Mouse (Mus musculus) cerebellum, adult 9-11 months (tissue): ENCODE data around the gene Gse1.

Experiments
- DNase-seq: peaks from one replicate; pipeline ENCODE4 v3.0.0; 2022

The Gse1 gene

DNA sequence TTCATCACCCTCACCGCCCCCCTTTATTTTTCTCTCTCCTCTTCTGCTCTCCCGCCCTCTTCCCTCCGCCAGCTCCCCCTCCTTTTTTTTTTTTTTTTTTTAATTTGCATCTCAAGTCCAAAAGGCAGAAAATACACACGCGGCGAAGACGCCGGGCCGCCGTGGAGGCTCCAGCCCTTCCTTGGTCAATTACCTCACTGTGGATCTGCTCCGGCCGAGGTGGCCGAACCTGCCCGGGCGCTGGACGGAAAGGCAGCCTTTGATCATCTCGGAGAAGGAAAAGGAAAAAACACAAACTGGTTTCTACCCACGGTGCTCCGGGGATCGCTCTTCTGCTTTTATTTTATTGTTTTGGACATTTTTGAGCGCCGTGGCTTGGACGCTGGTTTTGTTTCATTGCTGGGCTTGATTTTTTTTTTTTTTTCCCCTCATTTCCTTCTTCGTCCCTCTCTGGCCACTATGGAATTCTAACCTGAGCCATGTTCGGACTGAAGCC is 260.4 kb downstream of the Gse1 start:
- peak; percentile 65 for DNase-seq

DNA sequence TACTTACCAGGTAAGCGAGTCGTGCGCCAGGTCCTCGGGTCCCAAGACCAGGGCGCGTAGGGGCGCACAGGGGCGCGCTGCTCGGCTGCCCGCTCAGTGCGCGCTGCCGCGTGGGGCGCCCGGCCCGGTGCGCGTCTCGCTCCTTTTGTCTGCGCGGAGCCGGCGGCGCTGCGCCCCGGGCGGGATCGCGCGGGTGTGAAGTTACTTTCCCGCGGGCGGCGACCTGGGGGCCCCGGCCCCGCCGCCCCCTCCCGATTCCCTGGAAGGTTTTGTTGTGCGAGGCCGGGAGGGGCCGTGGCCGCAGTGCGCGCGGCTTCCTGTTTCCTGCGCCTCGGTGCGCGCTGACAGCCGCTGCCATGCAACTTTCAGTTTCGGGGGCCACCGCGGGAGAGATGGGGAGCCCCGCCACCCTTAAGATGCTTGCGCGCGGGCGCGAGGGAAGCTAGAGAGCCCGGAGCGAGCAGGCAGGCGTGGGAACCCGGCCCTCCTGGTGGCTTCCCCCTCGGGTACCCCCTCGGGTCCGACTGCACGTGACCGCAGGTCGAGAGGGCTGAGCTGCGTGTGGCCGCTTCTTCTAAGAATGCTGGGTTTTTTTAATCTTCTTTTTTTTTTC is 261.0 kb downstream of the Gse1 start:
- peak; percentile 69 for DNase-seq

DNA sequence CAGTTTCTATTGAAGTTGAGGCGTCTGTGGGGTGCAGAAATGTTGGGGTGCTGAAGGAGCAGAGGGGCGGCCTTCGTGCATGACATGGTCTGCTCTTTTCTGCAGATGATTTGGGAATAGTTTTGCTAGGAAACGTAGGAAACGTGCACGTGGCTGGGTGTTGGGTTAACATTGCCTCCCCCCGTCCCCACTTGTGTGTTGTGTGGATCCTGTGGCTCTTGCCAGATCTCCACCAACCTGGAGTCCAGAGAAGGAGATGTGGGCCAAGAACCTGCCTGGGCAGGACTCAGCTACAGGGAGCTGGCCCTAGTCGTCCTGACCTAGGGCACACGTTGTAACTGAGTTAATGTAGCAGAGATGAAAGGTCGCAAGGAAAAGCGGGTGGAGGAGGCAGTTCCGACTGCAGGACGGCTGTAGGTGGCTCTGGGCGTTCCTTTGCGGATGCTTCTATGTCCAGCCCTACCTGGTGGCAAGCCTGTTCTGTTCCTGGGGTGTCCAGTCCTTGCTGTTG is 261.6 kb downstream of the Gse1 start:
- peak; percentile 72 for DNase-seq

DNA sequence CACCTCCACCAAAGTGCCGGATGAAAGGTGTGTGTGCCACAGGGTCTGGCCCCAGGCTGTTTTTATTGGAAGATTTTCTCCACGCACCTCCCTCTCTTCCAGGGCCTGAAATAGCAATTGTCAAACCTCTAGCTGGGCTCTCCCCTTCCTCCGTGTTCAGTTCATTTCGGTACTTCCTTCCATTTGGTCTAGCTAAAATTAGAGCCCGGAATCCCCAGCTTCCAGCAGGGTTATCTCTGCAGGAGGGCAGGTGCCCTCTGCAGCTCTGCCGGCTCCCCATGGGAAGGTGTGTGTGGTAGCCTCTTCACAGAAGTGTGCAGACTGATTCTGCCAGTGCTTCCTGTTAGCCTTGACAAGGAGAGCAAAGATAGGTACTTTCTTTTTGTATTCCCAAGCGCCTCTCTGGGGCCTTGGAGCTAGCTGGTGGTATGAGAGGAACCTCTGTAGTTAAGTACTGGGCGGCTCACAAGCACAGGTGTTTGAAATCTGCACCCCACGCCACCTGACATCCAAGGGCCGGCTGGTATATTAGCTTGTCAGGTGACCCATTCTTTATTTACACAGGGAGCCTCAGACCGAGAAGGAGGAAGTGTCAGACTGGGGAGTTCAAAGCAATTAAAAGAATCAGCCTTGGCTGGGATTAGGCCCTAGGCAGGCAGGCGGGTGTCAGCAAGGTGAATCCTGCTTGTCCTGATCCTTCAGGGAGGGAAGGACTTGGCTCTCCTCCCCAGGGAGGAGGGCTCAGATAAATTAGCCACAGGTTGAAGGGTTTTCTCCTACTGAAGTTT is 262.3 kb downstream of the Gse1 start:
- peak; percentile 54 for DNase-seq

DNA sequence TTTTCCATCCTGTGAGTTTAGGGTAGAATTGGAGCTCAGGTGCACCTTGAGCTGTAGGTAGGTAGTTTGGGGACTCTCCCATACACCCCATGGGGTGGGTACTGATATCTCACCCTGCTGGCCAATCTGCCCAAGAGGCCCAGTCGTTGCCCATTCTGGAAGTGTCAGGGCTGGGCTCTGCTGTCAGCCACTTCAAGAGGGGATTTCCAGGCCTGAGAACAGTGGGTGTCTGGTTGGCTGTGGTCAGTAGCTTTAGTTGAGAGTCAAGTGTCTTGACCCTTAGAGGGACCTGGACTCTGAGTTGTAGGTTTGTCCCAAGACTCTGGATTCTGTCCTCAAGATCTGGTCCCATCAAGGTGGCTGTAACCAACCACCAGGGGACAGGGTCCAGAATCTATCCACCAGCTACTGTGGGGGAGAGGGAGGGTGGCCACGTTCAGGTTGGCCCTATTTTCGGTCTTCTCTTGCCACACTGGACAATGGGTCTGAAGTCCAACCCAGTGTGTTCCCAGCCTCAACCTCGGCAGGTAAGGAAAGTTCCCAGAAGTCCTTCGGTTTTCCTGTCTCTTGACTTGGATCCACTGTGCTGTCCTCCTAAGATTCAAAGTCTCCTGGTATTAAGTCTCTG is 263.0 kb downstream of the Gse1 start:
- peak; percentile 50 for DNase-seq

DNA sequence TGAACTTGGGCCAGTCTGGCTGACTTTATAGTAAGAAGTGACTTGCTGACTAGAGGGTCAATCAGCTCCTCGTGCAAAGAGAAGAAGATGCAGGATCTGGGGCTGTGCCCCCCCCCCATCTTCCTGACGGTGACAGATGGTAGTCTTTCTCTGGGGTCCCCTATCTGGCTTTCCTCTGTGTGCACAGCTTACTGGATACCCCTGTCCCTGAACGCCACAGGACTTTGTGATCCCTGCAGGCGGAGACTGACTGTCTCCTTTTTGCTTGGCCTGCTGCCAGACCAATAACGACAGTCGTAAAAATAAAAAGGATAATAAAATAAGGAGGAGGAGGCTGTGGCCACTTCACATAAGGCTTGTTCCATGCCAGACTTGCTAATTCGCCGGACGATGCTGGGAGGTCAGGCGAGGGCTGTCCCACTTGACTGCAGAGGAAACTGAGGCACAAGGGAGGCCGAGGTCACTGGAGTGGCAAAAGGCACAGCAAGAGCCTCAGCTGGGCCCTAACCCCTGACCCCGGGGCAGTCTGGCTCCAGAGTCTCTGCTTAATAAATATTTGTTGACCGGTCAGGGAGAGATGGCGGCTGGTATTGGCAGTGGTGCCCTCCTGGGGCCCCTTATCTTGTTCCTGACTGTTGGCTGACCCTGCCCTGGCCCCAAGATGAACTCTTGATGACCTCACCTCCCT is 264.1 kb downstream of the Gse1 start:
- peak; percentile 53 for DNase-seq

DNA sequence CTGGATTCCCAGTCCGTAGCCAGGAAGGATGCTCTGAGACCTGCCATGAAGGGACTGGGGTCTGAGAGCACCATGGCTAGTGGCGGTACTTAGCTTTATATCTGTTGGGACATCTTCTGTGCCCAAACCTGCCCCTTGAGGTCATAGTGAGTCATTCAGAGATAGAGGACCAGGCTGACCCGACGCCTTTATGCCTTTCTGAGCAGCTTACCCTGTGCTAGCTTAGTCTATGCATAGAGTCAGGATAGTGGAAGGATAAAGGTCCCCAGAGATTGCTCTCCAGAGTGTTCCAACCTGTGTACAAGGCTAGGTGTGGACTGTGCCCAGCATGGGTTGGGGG is 264.6 kb downstream of the Gse1 start:
- no peak for DNase-seq

DNA sequence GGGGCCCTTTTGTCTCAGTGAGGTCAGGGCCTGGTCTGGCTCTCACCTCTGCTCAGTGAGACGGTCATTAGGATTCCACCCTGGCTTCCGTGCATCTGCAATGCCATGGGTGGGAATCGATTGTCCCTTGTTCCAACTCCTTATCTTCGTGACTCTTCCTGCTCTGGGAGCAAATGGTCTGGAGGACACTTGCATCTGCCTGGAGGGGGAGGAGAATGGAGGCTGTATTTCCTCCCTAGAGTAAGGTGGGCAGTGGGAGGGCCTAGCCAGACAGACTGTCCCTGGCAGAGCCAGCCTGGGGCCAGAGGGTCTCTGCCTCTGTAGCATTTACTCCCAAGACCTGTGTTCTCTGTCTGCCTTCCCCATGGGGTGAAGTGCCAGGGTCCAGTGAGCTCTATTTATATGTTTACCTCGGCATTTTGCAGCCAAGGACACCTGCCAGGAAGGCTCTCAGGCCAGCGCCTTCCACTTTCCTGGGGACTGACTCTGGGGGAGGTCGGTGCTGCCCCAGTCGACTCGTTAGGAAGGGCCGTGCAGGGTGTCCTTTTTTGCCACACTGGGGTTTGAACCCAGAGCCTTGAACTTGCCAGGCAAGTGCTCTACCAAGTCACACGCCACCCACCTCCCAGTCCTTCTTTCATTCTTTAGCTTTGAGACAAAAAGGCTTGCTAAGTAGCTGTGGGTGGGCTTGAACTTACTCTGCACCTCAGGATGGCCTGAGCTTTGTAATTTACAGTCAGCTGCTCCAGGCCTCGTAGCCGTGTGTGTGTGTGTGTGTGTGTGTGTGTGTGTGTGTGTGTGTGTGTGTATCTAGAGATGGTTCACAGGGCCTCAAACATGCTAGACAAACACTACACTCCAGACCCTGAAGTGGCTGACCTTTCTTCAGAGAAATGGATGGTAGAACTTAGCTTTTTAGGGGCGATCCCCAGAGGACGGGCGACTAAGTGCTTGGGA is 265.5 kb downstream of the Gse1 start:
- no peak for DNase-seq

DNA sequence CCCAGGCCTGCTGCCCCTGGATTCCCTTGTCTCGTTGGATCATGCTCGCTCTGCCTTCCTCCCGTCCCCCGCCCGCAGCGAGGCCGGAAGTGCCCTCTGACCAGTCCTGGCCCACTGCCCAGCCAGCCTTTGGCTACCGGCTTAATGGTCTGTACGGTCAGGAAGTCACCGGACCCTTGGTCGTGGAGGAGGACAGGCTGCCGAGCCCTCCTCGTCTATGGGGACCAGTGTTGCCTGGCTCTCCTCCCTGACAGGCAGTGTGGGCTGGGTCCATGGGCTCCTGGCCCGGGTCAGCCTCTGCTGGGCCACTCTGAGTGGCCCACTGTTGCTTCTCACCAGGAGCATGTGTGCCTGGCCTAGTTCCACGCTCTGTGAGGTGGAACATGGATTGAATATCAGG is 266.6 kb downstream of the Gse1 start:
- DNase-seq, result peak; percentile 75

DNA sequence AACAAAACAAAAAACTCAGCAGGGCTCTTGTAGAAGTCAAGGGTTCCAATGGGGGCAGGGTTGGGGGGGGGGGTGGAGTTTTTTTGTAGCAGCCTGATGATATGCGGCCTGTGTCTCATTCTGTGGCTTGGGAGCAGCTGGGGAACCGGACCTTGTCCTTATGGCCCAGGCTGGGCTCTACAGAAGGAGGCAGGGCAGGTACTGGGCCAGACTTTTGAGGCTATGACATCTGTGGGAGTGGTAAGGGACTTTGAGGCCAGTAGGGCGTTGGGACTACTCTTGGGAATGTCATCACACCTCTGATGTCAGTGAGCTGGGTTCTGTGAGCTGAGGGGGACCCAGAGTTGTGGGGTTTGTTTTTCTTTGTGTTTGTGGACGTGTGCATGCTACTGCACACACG is 267.2 kb downstream of the Gse1 start:
- DNase-seq, result no peak

DNA sequence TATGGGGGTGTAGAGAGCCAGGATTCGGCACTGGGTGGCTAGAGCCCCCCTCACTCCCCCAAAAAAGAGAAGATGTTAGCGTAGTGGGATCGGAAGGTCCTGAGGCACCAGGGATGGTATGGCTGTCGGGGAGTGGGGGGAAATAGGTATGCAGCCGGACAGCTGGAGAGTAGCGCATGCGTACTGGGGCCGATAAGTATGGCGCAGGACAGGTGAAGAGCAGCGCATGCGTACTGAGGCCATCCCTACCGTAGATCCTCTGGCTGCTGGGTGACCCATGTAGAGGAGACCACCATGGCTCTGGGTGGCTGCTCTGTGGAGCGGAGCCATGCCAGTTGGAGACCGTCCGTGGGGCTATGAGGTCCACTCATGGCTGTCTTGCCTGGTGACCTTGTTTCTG is 268.2 kb downstream of the Gse1 start:
- peak; percentile 30 for DNase-seq

DNA sequence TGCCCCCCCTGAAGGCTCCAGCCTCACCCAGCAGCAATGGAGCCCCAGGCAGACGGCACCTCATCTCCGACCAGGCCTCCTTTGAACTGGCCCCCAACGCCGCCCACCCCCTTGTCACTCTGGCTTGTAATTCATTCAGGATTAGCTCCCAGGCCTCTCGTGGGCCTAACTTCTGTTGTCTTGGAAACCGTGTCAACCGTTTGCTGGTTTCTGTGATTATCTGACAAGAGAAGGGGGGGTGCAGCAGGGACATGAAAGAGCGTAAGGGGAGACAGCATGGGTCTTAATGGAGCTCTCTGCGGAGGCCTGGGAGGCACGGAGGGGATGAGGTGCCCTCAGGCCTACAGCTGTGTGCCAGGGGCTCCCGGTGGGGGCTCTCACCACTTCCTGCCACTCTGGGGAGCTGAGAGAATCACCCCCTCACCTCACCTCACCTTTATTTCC is 269.3 kb downstream of the Gse1 start:
- no peak for DNase-seq

DNA sequence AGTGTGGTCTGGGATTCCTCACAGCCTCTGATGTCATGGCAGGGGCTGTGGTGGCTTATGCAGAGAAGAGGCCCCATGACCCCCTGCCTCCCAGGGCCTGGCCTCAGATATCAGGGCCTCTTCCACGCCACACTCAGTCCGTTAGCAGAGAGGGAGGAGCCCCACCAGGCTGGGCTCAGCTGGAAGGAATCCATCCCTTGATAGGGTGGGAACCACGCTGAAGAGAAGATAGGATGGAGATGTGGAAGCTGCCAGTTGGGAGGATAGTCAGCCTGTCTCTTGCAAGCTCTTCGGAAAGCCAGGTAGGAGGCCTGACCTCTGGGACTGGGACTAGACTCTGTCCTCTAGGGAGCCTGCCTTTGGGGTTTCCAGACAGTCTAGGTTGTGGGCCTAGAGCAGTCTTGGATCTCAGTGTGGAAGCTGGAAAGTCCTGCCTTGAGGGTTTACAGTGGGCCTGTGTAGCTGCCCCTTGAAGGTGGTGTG is 270.1 kb downstream of the Gse1 start:
- no peak for DNase-seq

DNA sequence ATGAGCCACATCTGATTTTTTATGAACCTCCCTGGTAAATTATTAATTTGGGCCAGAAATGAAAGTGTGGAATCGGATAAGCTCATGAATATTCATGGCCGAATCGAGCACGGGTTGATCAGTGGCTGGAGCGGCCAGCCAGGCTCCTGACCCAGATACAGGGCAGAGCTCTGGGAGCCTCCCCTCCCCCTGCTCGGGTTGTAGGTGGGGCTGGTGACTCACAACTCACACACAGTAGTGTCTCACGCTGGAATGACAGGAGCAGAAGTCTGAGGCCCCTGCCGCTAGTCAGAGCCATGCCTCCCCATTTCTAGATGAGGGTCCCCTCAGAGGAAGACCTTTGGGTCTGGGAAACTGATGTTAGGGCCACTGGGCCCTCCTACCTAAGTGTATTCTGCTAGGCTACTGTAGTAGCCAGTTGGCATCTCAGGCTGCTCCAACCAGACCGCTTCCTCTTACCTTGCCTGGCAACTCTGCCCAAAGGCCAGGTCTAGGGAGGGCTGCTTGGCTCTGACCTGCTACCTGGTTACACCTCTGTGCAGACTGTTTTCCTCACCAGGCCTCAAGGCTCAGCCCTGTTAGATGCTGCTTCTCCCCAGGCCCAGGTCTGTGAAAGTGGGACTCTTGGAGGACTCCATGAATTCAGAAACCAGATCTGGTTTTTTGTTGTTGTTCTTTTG is 270.8 kb downstream of the Gse1 start:
- DNase-seq, result peak; percentile 86

DNA sequence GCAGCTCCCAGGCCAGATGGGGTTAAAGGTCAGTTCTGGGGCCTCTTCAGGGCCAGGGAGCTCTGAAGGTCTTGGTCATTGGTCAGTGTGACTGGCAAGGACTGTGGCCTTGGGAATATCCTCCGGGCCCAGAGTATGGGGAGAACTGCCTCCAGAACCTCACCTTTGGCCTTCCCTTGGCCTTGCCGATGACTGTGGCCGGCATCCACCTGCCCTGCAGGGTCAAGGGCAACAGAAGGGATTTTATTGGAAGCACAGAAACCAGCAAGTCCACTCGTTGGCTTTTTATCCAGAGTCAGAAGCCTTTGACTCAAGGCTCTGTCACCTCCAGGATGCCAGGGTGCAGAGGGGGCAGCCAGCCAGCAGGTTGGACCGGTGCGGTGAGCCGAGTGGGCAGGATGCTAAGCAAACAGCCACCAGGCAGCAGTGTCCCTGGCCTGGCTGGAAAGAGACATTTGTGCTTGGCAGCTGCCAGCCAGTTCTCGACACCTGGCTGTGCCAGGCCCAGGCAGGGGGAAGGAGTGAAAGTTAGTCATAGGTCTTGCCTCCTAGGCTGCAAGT is 272.5 kb downstream of the Gse1 start:
- DNase-seq, result peak; percentile 76

DNA sequence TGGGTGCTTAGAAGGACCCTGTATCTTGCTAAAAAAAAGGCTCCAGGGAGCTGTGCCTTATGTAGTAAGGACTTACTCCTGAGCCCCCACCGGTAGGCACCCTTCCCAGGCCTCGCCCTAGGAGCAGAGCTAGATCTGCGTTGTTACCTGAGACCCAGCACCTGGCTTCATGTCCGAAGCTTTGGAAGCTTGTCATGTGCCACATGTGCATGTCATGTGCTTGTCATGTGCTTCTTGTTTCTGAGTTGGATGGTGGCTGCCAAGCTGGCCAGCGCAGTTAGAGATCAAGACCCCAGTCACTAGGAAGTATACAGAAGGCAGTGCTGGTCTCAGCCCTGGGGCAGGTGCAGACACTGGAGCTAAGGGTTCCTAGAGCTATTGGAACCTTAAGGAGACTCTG is 273.2 kb downstream of the Gse1 start:
- DNase-seq, result no peak

DNA sequence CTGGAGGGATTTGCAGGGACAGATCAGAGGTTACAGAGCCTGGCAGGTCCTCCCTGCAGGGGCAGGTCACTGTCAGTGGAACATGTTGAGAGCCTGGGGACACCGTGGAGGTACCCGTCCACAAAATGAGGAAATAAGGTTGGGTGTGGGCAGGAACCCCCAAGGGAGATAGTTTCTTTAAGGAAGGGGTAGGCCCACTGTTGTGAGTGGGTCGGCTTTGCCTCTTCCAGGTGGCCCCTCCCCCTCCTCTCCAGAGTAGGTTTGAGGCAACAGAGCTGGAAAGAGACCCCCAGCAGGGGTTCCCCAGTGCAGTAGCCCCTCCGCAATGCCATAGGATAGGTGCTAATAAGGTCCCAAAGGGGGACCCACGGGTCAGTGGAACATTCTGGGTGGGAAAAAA is 274.2 kb downstream of the Gse1 start:
- peak; percentile 67 for DNase-seq

DNA sequence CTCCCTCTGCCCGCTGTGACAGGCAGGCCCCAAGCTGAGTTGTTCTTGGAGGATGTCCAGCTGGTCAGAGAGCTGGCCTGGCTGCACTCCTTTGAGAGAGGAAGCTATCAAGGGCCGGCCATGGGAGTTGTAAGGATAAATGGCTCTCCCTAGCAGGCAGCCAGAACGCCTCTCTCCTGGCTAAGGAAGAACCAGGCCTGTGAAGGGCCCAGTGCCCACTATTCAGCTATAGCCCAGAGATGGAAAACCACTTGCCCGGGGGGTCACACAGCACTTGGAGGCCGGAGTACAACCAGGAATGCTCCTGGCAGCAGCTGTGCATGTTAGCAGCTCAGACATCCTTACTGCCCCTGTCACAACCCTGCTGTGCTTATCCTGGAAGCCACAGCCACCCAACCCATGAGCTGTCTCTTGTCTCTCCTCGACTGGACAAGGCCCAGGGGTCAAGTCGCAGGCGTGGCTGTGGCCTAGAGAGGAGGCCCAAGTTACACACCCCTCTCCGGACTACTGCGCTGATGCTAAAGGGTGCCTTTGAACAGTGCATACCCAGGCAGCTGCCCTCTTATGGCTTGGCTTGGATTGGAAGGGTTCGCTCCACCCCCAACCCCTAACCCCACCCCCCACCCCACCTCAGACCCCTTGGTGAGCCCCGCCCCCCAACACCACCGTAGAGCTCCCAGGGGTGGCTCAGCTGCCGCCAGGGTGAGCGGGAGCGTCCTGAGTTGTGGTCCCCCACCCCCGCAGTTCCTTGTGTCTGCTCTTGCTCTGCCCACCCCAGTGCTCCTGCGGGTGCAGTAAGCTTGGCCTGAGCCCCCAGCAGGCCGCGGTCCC is 276.2 kb downstream of the Gse1 start:
- DNase-seq, result peak; percentile 90

DNA sequence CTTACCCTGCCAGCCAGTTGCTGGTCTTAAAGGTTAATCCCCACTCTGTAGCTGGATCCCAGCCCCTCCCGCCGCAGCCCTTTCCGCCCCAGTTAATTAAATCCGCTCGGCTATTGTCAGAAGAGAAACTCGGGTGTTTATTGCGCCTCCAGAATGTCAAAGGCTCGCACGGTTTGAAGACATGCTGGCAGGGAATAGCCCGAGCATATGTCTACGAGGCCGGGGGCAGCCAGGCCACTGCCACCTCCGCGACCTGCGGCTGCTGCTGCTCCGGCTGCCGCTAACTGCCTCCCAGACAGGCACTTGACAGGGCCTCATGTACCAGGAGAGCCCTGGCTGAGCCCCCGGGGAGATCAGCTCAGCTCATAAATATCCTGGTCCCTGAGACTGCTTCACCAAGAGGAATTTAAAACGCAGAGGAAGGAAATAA is 276.8 kb downstream of the Gse1 start:
- peak; percentile 92 for DNase-seq
